Mouse (Mus musculus) testis, postnatal 14 days (tissue): Measurements from ENCODE around the gene Itm2c.
A peak's percentile ranks its signal among the peaks of the same experiment; 100 is the strongest.

ENCODE experiments used
- DNase-seq: peaks from one replicate; pipeline ENCODE4 v3.0.0; 2021; ENCODE audit warnings: low spot score

The Itm2c gene

DNA sequence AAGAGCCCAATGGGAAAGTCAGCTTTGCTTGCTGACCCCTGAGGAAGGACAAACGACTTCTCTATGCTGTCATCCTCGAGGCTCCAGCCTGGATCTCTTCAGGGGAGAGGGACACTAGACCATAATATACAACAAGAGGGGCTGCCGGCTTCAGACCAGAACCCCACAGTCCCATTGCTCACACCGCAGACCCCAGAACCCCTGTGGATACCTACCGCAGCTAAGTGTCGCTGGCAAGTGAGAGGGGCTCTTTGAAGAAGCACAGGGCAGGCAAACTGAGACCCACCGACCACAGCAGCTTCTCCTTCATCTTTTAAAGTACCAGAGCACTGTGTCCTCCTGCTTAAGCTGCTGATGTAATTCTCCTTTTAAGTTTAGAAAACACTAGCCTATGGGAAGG, 40.5 kb downstream of the Itm2c start:
- DNase-seq = no peak

- DNase-seq = peak; percentile 38
Observed at GRCm38 (mm10) chr1:85935148-85935852, 41.2 kb downstream of the Itm2c start.

DNA sequence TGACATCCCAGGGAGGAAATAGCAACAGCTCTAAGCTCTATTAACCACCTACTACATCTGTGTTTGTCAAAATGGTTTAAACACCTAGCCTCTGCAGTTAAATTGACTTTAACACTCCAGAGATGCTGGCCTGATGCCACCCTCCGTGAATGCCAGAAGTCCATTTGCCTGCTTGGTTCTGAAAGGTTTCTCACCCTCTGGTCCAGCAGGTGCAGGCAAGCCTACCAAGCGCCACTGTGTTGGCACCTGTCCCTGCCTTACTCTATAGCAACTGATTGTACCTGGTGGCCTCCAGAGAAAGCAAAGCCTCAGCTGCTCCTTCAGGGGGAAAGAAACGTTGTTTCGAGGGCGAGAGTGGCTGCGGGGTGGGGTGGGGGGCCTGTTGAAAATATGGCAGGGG, 42.2 kb downstream of the Itm2c start:
- DNase-seq = no peak

- DNase-seq = no peak
Observed at GRCm38 (mm10) chr1:85937323-85937722, 43.2 kb downstream of the Itm2c start.

- DNase-seq = no peak
Observed at GRCm38 (mm10) chr1:85942318-85942717, 48.2 kb downstream of the Itm2c start.

DNA sequence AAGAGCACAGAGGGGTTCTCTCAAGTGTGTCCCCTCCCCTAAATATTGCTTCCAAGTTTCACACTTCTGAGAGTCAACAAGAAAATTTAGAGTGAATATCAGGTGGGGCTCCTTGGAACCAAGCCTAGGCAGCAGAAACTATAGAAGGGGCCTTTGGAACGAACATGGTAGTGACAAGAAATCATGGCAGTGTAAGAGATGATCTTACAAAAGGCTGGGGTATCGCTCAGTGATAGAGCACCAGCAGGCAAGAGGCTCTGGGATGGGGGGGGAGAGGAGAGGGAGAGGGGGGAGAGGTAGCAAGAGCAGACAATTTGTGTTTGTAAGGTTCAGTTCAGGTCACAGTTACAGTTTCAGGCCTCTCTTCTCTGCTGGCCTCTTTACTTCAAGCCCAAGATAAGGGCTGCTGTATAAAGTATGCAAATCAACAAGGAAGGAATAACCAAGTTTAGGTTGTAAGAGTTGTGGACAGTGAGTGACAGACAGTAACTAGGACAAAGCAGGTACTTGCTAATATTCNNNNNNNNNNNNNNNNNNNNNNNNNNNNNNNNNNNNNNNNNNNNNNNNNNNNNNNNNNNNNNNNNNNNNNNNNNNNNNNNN, 55.1 kb downstream of the Itm2c start:
- no peak for DNase-seq

DNA sequence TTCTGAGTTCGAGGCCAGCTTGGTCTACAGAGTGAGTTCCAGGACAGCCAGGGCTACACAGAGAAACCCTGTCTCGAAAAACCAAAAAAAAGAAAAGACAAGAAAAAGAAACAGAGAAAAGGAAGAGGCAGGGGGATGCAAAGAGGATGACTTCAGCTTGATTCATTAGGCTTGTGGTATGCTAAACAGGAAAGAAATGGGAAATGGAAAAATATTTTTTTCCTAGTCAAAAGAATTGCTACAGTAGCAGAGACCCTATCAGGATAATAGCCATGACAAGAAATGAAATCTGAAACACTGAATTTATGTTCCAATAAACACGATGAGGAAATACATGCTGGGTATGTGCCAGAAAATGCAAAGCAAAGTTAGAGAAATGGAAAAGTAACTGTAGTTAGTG, 61.1 kb downstream of the Itm2c start:
- DNase-seq = no peak

DNA sequence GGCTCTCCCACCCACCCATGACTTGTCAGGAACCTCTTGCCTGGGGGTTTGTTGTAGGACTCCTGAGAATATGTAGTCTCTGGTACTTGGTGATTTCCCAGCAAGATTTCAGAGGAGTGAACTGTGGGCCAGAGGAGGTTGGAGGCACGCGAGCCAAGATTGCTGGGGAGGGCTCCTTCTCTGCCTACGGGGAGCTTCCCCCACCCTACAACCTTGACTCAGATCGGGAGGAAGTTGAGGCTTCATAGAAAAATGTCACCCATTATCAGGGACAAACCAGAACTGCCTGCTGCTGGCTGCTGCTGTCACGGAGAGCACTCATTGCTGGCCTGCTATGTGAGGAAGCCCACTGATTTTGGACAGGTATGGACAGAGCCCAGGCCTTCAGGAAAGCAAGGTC, 63.2 kb downstream of the Itm2c start:
- DNase-seq = no peak

GRCm38 (mm10) chr1:85957942-85958619, 64.0 kb downstream of the Itm2c start:
- DNase-seq = no peak
